Comparison of ENCODE assay signal across 8 mouse cellular contexts in genomic region chr10:121497968-121498367, GRCm38 (mm10). TPM values are rescaled to one million over a fixed set of nuclear protein-coding genes. Genes with fewer than 3 reads are reported as not detected.
DNase-seq lines count a peak whose midpoint lies in the region; ATAC-seq lines count a peak whose summit lies in the region.

No protein-coding gene starts in this region.

- no peaks in the 10 kb centered on the region for H3K36me3 ChIP-seq in kidney, embryonic 16.5 days (ENCODE audit: insufficient read depth, low read length)
- no peaks in the 10 kb centered on the region for H3K36me3 ChIP-seq in embryonic facial prominence, embryonic 14.5 days (ENCODE audit: control insufficient read depth, insufficient read depth, low read length)
- H3K36me3 ChIP-seq in limb, embryonic 13.5 days = no peaks in the 10 kb centered on the region

- H3K27ac ChIP-seq in kidney, embryonic 16.5 days (ENCODE audit: low read length) = peak overlapping the region; percentile 79
- H3K27ac ChIP-seq in embryonic facial prominence, embryonic 14.5 days (replicated peaks; ENCODE audit: low read depth, low read length) = peak overlapping the region; percentile 69
- H3K27ac ChIP-seq in limb, embryonic 13.5 days = peak overlapping the region; percentile 28; the same call in 1 of the 2 replicates

- H3K4me2 ChIP-seq in kidney, embryonic 16.5 days (replicated peaks; ENCODE audit: low read depth, low read length) = no peak overlapping the region
- H3K4me2 ChIP-seq in embryonic facial prominence, embryonic 14.5 days (ENCODE audit: low read depth, low read length) = no peak overlapping the region
- H3K4me2 ChIP-seq in limb, embryonic 13.5 days (replicated peaks) = no peak overlapping the region

- 64% methylated on average over 7 of the region's 7 CpGs for WGBS in kidney, embryonic 16.5 days
- WGBS in embryonic facial prominence, embryonic 14.5 days = 34% methylated on average over 7 of the region's 7 CpGs
- WGBS in limb, embryonic 13.5 days = 18% methylated on average over 7 of the region's 7 CpGs

- no peak overlapping the region for H3K9ac ChIP-seq in kidney, embryonic 16.5 days (replicated peaks; ENCODE audit: low read length)
- H3K9ac ChIP-seq in embryonic facial prominence, embryonic 14.5 days (ENCODE audit: low read depth, low read length) = no peak overlapping the region
- H3K9ac ChIP-seq in limb, embryonic 13.5 days = no peak overlapping the region

- DNase-seq in kidney, postnatal 36 days = no peak
- no peak for DNase-seq in embryonic facial prominence, embryonic 14.5 days (ENCODE audit: low spot score)
- no peak for DNase-seq in thymus, postnatal 10 days (ENCODE audit: low spot score in 2 of 2)
- no peak for DNase-seq in adrenal gland, postnatal 25 days
- no peak for DNase-seq in retina, embryonic 14.5 days (ENCODE audit: low spot score)

- H3K27me3 ChIP-seq in kidney, embryonic 16.5 days (ENCODE audit: insufficient read depth, low read length) = no peaks in the 10 kb centered on the region
- H3K27me3 ChIP-seq in embryonic facial prominence, embryonic 14.5 days (replicated peaks; ENCODE audit: control insufficient read depth, insufficient read depth, low read length) = no peaks in the 10 kb centered on the region
- H3K27me3 ChIP-seq in limb, embryonic 13.5 days = no peaks in the 10 kb centered on the region

- no peaks in the 10 kb centered on the region for H3K9me3 ChIP-seq in kidney, embryonic 16.5 days (ENCODE audit: low read length)
- H3K9me3 ChIP-seq in embryonic facial prominence, embryonic 14.5 days (ENCODE audit: control insufficient read depth, low read length) = no peaks in the 10 kb centered on the region
- H3K9me3 ChIP-seq in limb, embryonic 13.5 days = no peaks in the 10 kb centered on the region

- no peak for ATAC-seq in kidney, embryonic 16.5 days (ENCODE audit: low FRiP score, low TSS enrichment)
- ATAC-seq in embryonic facial prominence, embryonic 14.5 days (ENCODE audit: low read depth) = no peak
- peak; percentile 33; the same call in 1 of the 2 replicates for ATAC-seq in limb, embryonic 13.5 days (ENCODE audit: low FRiP score, low read depth)
- ATAC-seq in megakaryocyte progenitor cell, adult 5-6 weeks (replicated peaks; ENCODE audit: poor library complexity) = peak; percentile 45

- peaks cover 14% of the 10 kb centered on the region; the same call in 1 of the 2 replicates for H3K4me1 ChIP-seq in kidney, embryonic 16.5 days (ENCODE audit: insufficient read depth, low read length)
- peaks cover 10% of the 10 kb centered on the region for H3K4me1 ChIP-seq in embryonic facial prominence, embryonic 14.5 days (ENCODE audit: control insufficient read depth, insufficient read depth, low read length)
- H3K4me1 ChIP-seq in limb, embryonic 13.5 days = peaks cover 14% of the 10 kb centered on the region

- no peak overlapping the region for H3K4me3 ChIP-seq in kidney, embryonic 16.5 days (ENCODE audit: low read length)
- H3K4me3 ChIP-seq in embryonic facial prominence, embryonic 14.5 days (ENCODE audit: low read depth, low read length) = no peak overlapping the region
- no peak overlapping the region for H3K4me3 ChIP-seq in limb, embryonic 13.5 days

RNA-seq across cellular contexts. Expression of gene Rassf3, which starts 21.8 kb away (rescaled TPM):
- polyA plus RNA-seq in kidney, embryonic 16.5 days (2015; fragmentation: Nextera tagmentation; extraction: Ambion mirVana) = 14.8 and 15.2 TPM in 2 replicates
- polyA plus RNA-seq in embryonic facial prominence, embryonic 14.5 days (2014; fragmentation: Nextera tagmentation; extraction: Ambion mirVana) = 23.6 and 27.0 TPM in 2 replicates
- 17.8 and 18.1 TPM in 2 replicates for polyA plus RNA-seq in limb, embryonic 13.5 days (2015; fragmentation: Nextera tagmentation; extraction: Ambion mirVana)
- 23.3 and 24.7 TPM in 2 replicates for total RNA-seq in megakaryocyte progenitor cell, adult 5-6 weeks (2015)
- 18.2 and 20.0 TPM in 2 replicates for total RNA-seq in megakaryocyte progenitor cell, adult 5-6 weeks (2017)
- total RNA-seq in adrenal gland, postnatal 25 days (2021) = 33.3 and 36.8 TPM in 2 replicates

Comparison
In these comparisons a context has a peak if more than half of its experiments do, and no peak if none do; other contexts are left out.
1. ATAC-seq: peak in limb, embryonic 13.5 days (single experiment) and megakaryocyte progenitor cell, adult 5-6 weeks (single experiment); none in kidney, embryonic 16.5 days (single experiment) and embryonic facial prominence, embryonic 14.5 days (single experiment).
2. H3K27ac ChIP-seq: peak in every context shown above with its lines; median percentile 79 in kidney, embryonic 16.5 days; 69 in embryonic facial prominence, embryonic 14.5 days; 28 in limb, embryonic 13.5 days.